Mouse (Mus musculus): ENCODE data around the gene Hist1h2ah. TPM values are rescaled to one million over a fixed set of nuclear protein-coding genes. Genes with fewer than 3 reads are reported as not detected.

Gene Hist1h2ah
- polyA plus RNA-seq, 1 experiment from 2014 or later = 4.8 TPM

- H3K9me3 ChIP-seq (replicated peaks; ENCODE audit: control insufficient read depth, low read length) = no peaks in the 10 kb centered on the region
- H3K4me2 ChIP-seq (ENCODE audit: low read length) = no peak overlapping the region
- H3K27ac ChIP-seq (ENCODE audit: low read depth, low read length) = no peak overlapping the region
- H3K27me3 ChIP-seq (replicated peaks; ENCODE audit: control insufficient read depth, insufficient read depth, low read length) = no peaks in the 10 kb centered on the region
- DNase-seq (ENCODE audit: low spot score) (peak; percentile 78), ATAC-seq (no peak)
- no peak overlapping the region for H3K4me3 ChIP-seq (ENCODE audit: low read depth, low read length)
- 14% methylated on average over 4 of the region's 4 CpGs for WGBS
- no peaks in the 10 kb centered on the region for H3K36me3 ChIP-seq (ENCODE audit: control insufficient read depth, insufficient read depth, low read length)
- peaks cover 4% of the 10 kb centered on the region; the same call in 1 of the 2 replicates for H3K4me1 ChIP-seq (ENCODE audit: control insufficient read depth, insufficient read depth, low read length)
- H3K9ac ChIP-seq (ENCODE audit: low read length) = no peak overlapping the region
Observed at GRCm38 (mm10) chr13:22030493-22030892, 4.9 kb downstream of the Hist1h2ah start.

- no peak overlapping the region for H3K4me3 ChIP-seq (ENCODE audit: low read depth, low read length)
- no peak overlapping the region for H3K4me2 ChIP-seq (ENCODE audit: low read length)
- ATAC-seq (no peak), DNase-seq (ENCODE audit: low spot score) (no peak)
- H3K27ac ChIP-seq (ENCODE audit: low read depth, low read length) = no peak overlapping the region
- WGBS = 23% methylated on average over 8 of the region's 8 CpGs
- peaks cover 4% of the 10 kb centered on the region; the same call in 1 of the 2 replicates for H3K4me1 ChIP-seq (ENCODE audit: control insufficient read depth, insufficient read depth, low read length)
- H3K9ac ChIP-seq (ENCODE audit: low read length) = no peak overlapping the region
- no peaks in the 10 kb centered on the region for H3K27me3 ChIP-seq (replicated peaks; ENCODE audit: control insufficient read depth, insufficient read depth, low read length)
- H3K36me3 ChIP-seq (ENCODE audit: control insufficient read depth, insufficient read depth, low read length) = no peaks in the 10 kb centered on the region
- no peaks in the 10 kb centered on the region for H3K9me3 ChIP-seq (replicated peaks; ENCODE audit: control insufficient read depth, low read length)
Observed at GRCm38 (mm10) chr13:22029928-22030327, 5.4 kb downstream of the Hist1h2ah start.

- Histone ChIP-seq H3K36me3 (ENCODE audit: control insufficient read depth, insufficient read depth, low read length) (no peaks in the 10 kb centered on the region), H3K4me1 (ENCODE audit: control insufficient read depth, insufficient read depth, low read length) (no peaks in the 10 kb centered on the region), H3K27ac (ENCODE audit: low read depth, low read length) (peak overlapping the region; percentile 63; the same call in 1 of the 2 replicates), H3K4me3 (ENCODE audit: low read depth, low read length) (peak overlapping the region; percentile 51), H3K4me2 (ENCODE audit: low read length) (peak overlapping the region; percentile 63), H3K9ac (ENCODE audit: low read length) (peak overlapping the region; percentile 67), H3K9me3 (replicated peaks; ENCODE audit: control insufficient read depth, low read length) (no peaks in the 10 kb centered on the region), H3K27me3 (replicated peaks; ENCODE audit: control insufficient read depth, insufficient read depth, low read length) (no peaks in the 10 kb centered on the region)
- under 1% methylated on average over 40 of the region's 40 CpGs for WGBS
- peak; percentile 93 for DNase-seq (ENCODE audit: low spot score)
- peak; percentile 76 for ATAC-seq
Observed at GRCm38 (mm10) chr13:22028673-22029460, 6.5 kb downstream of the Hist1h2ah start.

- ATAC-seq (peak; percentile 63), DNase-seq (ENCODE audit: low spot score) (peak; percentile 94)
- Histone ChIP-seq H3K27ac (ENCODE audit: low read depth, low read length) (no peak overlapping the region), H3K4me1 (ENCODE audit: control insufficient read depth, insufficient read depth, low read length) (no peaks in the 10 kb centered on the region), H3K4me3 (ENCODE audit: low read depth, low read length) (peak overlapping the region; percentile 43), H3K9ac (ENCODE audit: low read length) (peak overlapping the region; percentile 62), H3K4me2 (ENCODE audit: low read length) (peak overlapping the region; percentile 52), H3K9me3 (replicated peaks; ENCODE audit: control insufficient read depth, low read length) (no peaks in the 10 kb centered on the region), H3K36me3 (ENCODE audit: control insufficient read depth, insufficient read depth, low read length) (no peaks in the 10 kb centered on the region), H3K27me3 (replicated peaks; ENCODE audit: control insufficient read depth, insufficient read depth, low read length) (no peaks in the 10 kb centered on the region)
- WGBS = under 1% methylated on average over 35 of the region's 35 CpGs
Observed at GRCm38 (mm10) chr13:22026058-22027031, 9.0 kb downstream of the Hist1h2ah start.

GRCm38 (mm10) chr13:22022241-22022640 is 13.1 kb downstream of the Hist1h2ah start:
- Histone ChIP-seq H3K9ac (ENCODE audit: low read length) (peak overlapping the region; percentile 9; the same call in 1 of the 2 replicates), H3K4me1 (ENCODE audit: control insufficient read depth, insufficient read depth, low read length) (peaks cover 8% of the 10 kb centered on the region; the same call in 1 of the 2 replicates), H3K27ac (ENCODE audit: low read depth, low read length) (no peak overlapping the region), H3K27me3 (replicated peaks; ENCODE audit: control insufficient read depth, insufficient read depth, low read length) (peaks cover 18% of the 10 kb centered on the region), H3K9me3 (replicated peaks; ENCODE audit: control insufficient read depth, low read length) (no peaks in the 10 kb centered on the region), H3K4me3 (ENCODE audit: low read depth, low read length) (peak overlapping the region; percentile 33), H3K4me2 (ENCODE audit: low read length) (peak overlapping the region; percentile 65), H3K36me3 (ENCODE audit: control insufficient read depth, insufficient read depth, low read length) (no peaks in the 10 kb centered on the region)
- WGBS = under 1% methylated on average over 9 of the region's 9 CpGs
- ATAC-seq = peak; percentile 83
- peak; percentile 93 for DNase-seq (ENCODE audit: low spot score)

- peaks cover 8% of the 10 kb centered on the region; the same call in 1 of the 2 replicates for H3K4me1 ChIP-seq (ENCODE audit: control insufficient read depth, insufficient read depth, low read length)
- ATAC-seq (peak; percentile 49; the same call in 1 of the 2 replicates), DNase-seq (ENCODE audit: low spot score) (no peak)
- no peaks in the 10 kb centered on the region for H3K36me3 ChIP-seq (ENCODE audit: control insufficient read depth, insufficient read depth, low read length)
- peak overlapping the region; percentile 9 for H3K9ac ChIP-seq (ENCODE audit: low read length)
- H3K27ac ChIP-seq (ENCODE audit: low read depth, low read length) = no peak overlapping the region
- H3K27me3 ChIP-seq (replicated peaks; ENCODE audit: control insufficient read depth, insufficient read depth, low read length) = peaks cover 18% of the 10 kb centered on the region
- WGBS = 0% methylated on average over 11 of the region's 11 CpGs
- H3K4me3 ChIP-seq (ENCODE audit: low read depth, low read length) = peak overlapping the region; percentile 33
- H3K9me3 ChIP-seq (replicated peaks; ENCODE audit: control insufficient read depth, low read length) = no peaks in the 10 kb centered on the region
- H3K4me2 ChIP-seq (ENCODE audit: low read length) = peak overlapping the region; percentile 65
Observed at GRCm38 (mm10) chr13:22021581-22021980, 13.8 kb downstream of the Hist1h2ah start.

- no peak overlapping the region for H3K9ac ChIP-seq (ENCODE audit: low read length)
- peak overlapping the region; percentile 65 for H3K4me2 ChIP-seq (ENCODE audit: low read length)
- ATAC-seq = peak; percentile 58
- H3K4me1 ChIP-seq (ENCODE audit: control insufficient read depth, insufficient read depth, low read length) = peaks cover 8% of the 10 kb centered on the region; the same call in 1 of the 2 replicates
- 0% methylated on average over 8 of the region's 8 CpGs for WGBS
- H3K9me3 ChIP-seq (replicated peaks; ENCODE audit: control insufficient read depth, low read length) = no peaks in the 10 kb centered on the region
- H3K27ac ChIP-seq (ENCODE audit: low read depth, low read length) = no peak overlapping the region
- DNase-seq (ENCODE audit: low spot score) = peak; percentile 78
- peaks cover 23% of the 10 kb centered on the region for H3K27me3 ChIP-seq (replicated peaks; ENCODE audit: control insufficient read depth, insufficient read depth, low read length)
- peak overlapping the region; percentile 33 for H3K4me3 ChIP-seq (ENCODE audit: low read depth, low read length)
- no peaks in the 10 kb centered on the region for H3K36me3 ChIP-seq (ENCODE audit: control insufficient read depth, insufficient read depth, low read length)
Observed at GRCm38 (mm10) chr13:22020901-22021339, 14.4 kb downstream of the Hist1h2ah start.

- peak overlapping the region; percentile 65 for H3K4me2 ChIP-seq (ENCODE audit: low read length)
- H3K9me3 ChIP-seq (replicated peaks; ENCODE audit: control insufficient read depth, low read length) = 0 out of 2 replicates have a peak, but pooled peaks cover 2% of the 10 kb centered on the region
- H3K36me3 ChIP-seq (ENCODE audit: control insufficient read depth, insufficient read depth, low read length) = no peaks in the 10 kb centered on the region
- H3K4me1 ChIP-seq (ENCODE audit: control insufficient read depth, insufficient read depth, low read length) = peaks cover 8% of the 10 kb centered on the region; the same call in 1 of the 2 replicates
- peak overlapping the region; percentile 45; the same call in 1 of the 2 replicates for H3K9ac ChIP-seq (ENCODE audit: low read length)
- DNase-seq (ENCODE audit: low spot score) (no peak), ATAC-seq (no peak)
- WGBS = under 1% methylated on average over 44 of the region's 44 CpGs
- H3K27ac ChIP-seq (ENCODE audit: low read depth, low read length) = no peak overlapping the region
- H3K27me3 ChIP-seq (replicated peaks; ENCODE audit: control insufficient read depth, insufficient read depth, low read length) = peaks cover 28% of the 10 kb centered on the region
- H3K4me3 ChIP-seq (ENCODE audit: low read depth, low read length) = peak overlapping the region; percentile 33
Observed at GRCm38 (mm10) chr13:22019934-22020835, 15.2 kb downstream of the Hist1h2ah start.

Measured in forebrain, embryonic 14.5 days (tissue).